ENCODE assay signal across 25 mouse cellular contexts in genomic region chr9:97867013-97867700, GRCm38 (mm10).
A peak's percentile ranks its signal among the peaks of the same experiment; 100 is the strongest.
DNase-seq lines count a peak whose midpoint lies in the region; ATAC-seq and TF ChIP-seq lines count a peak whose summit lies in the region.
"Had no signal": no experiment of that assay in that cellular context is flagged by ENCODE, and none has a peak within 500 bp of the region (broad histone marks: within the 10 kb centered on the region; RNA-seq: fewer than 3 reads in every experiment).

No protein-coding gene starts in this region.

- DNase-seq in frontal cortex, postnatal 25 days (ENCODE audit: low spot score in 2 of 2), result no peak
- no peak for DNase-seq in kidney, postnatal 10 days
- peak; percentile 1 for DNase-seq in MEL (ENCODE audit: low read depth, low spot score)
- peak; percentile 28 for DNase-seq in brain, adult 2 months (ENCODE audit: low read depth, low spot score)
- no peak for DNase-seq in liver, embryonic 11.5 days (ENCODE audit: low spot score)
- no peak for DNase-seq in natural killer cell, adult 2 months (ENCODE audit: low spot score in 2 of 2)
- DNase-seq: adrenal gland, postnatal 10 days; cerebellum, adult 11-12 months; cerebellum, adult 9-11 months; gastrocnemius, postnatal 36 days; kidney, adult 2 months; left cerebral cortex, postnatal 4 days; lung, adult 2 months; lung, postnatal 10 days; midbrain, embryonic 14.5 days; retina, postnatal 1 day; right cerebral cortex, postnatal 14 days had no signal

- no peaks in the 10 kb centered on the region for H3K27me3 ChIP-seq in kidney, embryonic 16.5 days (ENCODE audit: insufficient read depth, low read length)
- H3K27me3 ChIP-seq in MEL (ENCODE audit: control insufficient read depth in 1 of 2, insufficient read depth in 2 of 2, low read length in 2 of 2), result no peaks in the 10 kb centered on the region
- no peaks in the 10 kb centered on the region for H3K27me3 ChIP-seq in liver, embryonic 11.5 days (replicated peaks; ENCODE audit: control insufficient read depth, insufficient read depth, low read length)
- H3K27me3 ChIP-seq: embryonic facial prominence, embryonic 13.5 days; neural tube, embryonic 15.5 days; stomach, embryonic 15.5 days had no signal

- WGBS in kidney, embryonic 16.5 days, result 20% methylated on average over 8 of the region's 8 CpGs
- 74% methylated on average over 8 of the region's 8 CpGs for WGBS in liver, embryonic 11.5 days

- no peak for TF ChIP-seq RAD21 in MEL (IDR thresholded peaks at IDR 0.05; ENCODE audit: low read depth, low read length)

- no peaks in the 10 kb centered on the region for H3K4me1 ChIP-seq in kidney, embryonic 16.5 days (ENCODE audit: insufficient read depth, low read length)
- H3K4me1 ChIP-seq in MEL (ENCODE audit: control insufficient read depth in 1 of 2, insufficient read depth in 2 of 2, low read length in 2 of 2), result no peaks in the 10 kb centered on the region
- H3K4me1 ChIP-seq in liver, embryonic 11.5 days (replicated peaks; ENCODE audit: control insufficient read depth, insufficient read depth, low read length), result no peaks in the 10 kb centered on the region
- H3K4me1 ChIP-seq: embryonic facial prominence, embryonic 13.5 days; stomach, embryonic 15.5 days had no signal

- no peak overlapping the region for H3K4me2 ChIP-seq in kidney, embryonic 16.5 days (replicated peaks; ENCODE audit: low read depth, low read length)
- no peak overlapping the region for H3K4me2 ChIP-seq in liver, embryonic 11.5 days
- H3K4me2 ChIP-seq: embryonic facial prominence, embryonic 13.5 days; neural tube, embryonic 15.5 days; stomach, embryonic 15.5 days had no signal

- TF ChIP-seq EP300 in MEL (IDR thresholded peaks at IDR 0.05; ENCODE audit: low read depth in 1 of 2, low read length in 2 of 2), result no peak

- no peaks in the 10 kb centered on the region for H3K36me3 ChIP-seq in kidney, embryonic 16.5 days (ENCODE audit: insufficient read depth, low read length)
- H3K36me3 ChIP-seq in MEL (ENCODE audit: control insufficient read depth in 1 of 2, insufficient read depth in 2 of 2, low read length in 2 of 2), result no peaks in the 10 kb centered on the region
- no peaks in the 10 kb centered on the region for H3K36me3 ChIP-seq in liver, embryonic 11.5 days (ENCODE audit: control insufficient read depth, insufficient read depth, low read length)
- H3K36me3 ChIP-seq: embryonic facial prominence, embryonic 13.5 days; neural tube, embryonic 15.5 days; stomach, embryonic 15.5 days had no signal

- H3K79me2 ChIP-seq in MEL (ENCODE audit: control insufficient read depth, insufficient read depth, low read length, poor library complexity), result no peaks in the 10 kb centered on the region

- H3K27ac ChIP-seq in kidney, embryonic 16.5 days (ENCODE audit: low read length), result no peak overlapping the region
- no peak overlapping the region for H3K27ac ChIP-seq in MEL (ENCODE audit: control insufficient read depth, low read depth, low read length)
- H3K27ac ChIP-seq in liver, embryonic 11.5 days (ENCODE audit: low read depth, low read length), result no peak overlapping the region
- H3K27ac ChIP-seq: embryonic facial prominence, embryonic 13.5 days; liver, embryonic 14.5 days; neural tube, embryonic 15.5 days; stomach, embryonic 15.5 days had no signal

- no peak for TF ChIP-seq CTCF in MEL (IDR thresholded peaks at IDR 0.05 in 2 of 3, conservative IDR thresholded peaks at IDR 0.05 in 1 of 3; ENCODE audit: control insufficient read depth in 1 of 3, insufficient read depth in 1 of 3, low read depth in 2 of 3, low read length in 3 of 3, poor library complexity in 1 of 3, severe bottlenecking in 1 of 3)

- TF ChIP-seq POLR2A in MEL (IDR thresholded peaks at IDR 0.05; ENCODE audit: control insufficient read depth in 1 of 2, insufficient read depth in 1 of 2, low read depth in 1 of 2, low read length in 2 of 2, poor library complexity in 1 of 2), result no peak

- H3K4me3 ChIP-seq in kidney, embryonic 16.5 days (ENCODE audit: low read length), result no peak overlapping the region
- H3K4me3 ChIP-seq in MEL (ENCODE audit: control insufficient read depth in 1 of 2, insufficient read depth in 1 of 2, low read depth in 2 of 2, low read length in 2 of 2), result no peak overlapping the region
- H3K4me3 ChIP-seq in liver, embryonic 11.5 days (ENCODE audit: low read depth, low read length), result no peak overlapping the region
- H3K4me3 ChIP-seq: embryonic facial prominence, embryonic 13.5 days; neural tube, embryonic 15.5 days; stomach, embryonic 15.5 days had no signal

- no peak overlapping the region for H3K9ac ChIP-seq in kidney, embryonic 16.5 days (replicated peaks; ENCODE audit: low read length)
- no peak overlapping the region for H3K9ac ChIP-seq in MEL (ENCODE audit: control insufficient read depth, low read depth, low read length, poor library complexity, severe bottlenecking)
- no peak overlapping the region for H3K9ac ChIP-seq in liver, embryonic 11.5 days (ENCODE audit: low read depth, low read length)
- H3K9ac ChIP-seq: embryonic facial prominence, embryonic 13.5 days; liver, embryonic 14.5 days; neural tube, embryonic 15.5 days; stomach, embryonic 15.5 days had no signal

- H3K9me3 ChIP-seq in kidney, embryonic 16.5 days (ENCODE audit: low read length), result no peaks in the 10 kb centered on the region
- no peaks in the 10 kb centered on the region for H3K9me3 ChIP-seq in MEL (replicated peaks; ENCODE audit: insufficient read depth, low read length)
- H3K9me3 ChIP-seq in liver, embryonic 11.5 days (ENCODE audit: control insufficient read depth, low read length), result no peaks in the 10 kb centered on the region
- H3K9me3 ChIP-seq: embryonic facial prominence, embryonic 13.5 days; neural tube, embryonic 15.5 days; stomach, embryonic 15.5 days had no signal

- ATAC-seq in frontal cortex, adult (ENCODE audit: low TSS enrichment), result 0 out of 2 replicates have a peak, but pooled peaks have one; percentile 41
- ATAC-seq in kidney, embryonic 16.5 days (ENCODE audit: low FRiP score, low TSS enrichment), result peak; percentile 76; the same call in 1 of the 2 replicates
- no peak for ATAC-seq in liver, embryonic 11.5 days (replicated peaks; ENCODE audit: low FRiP score)
- ATAC-seq: CD4-positive, CD25-positive, alpha-beta regulatory T cell, adult 4 months; hindbrain, embryonic 16.5 days had no signal

TF ChIP-seq in MEL, 35 proteins besides CTCF, POLR2A, EP300 and RAD21:
- no peak for TF ChIP-seq SMC3 (IDR thresholded peaks at IDR 0.05; ENCODE audit: low read depth, low read length)
- no peak for TF ChIP-seq MAZ (IDR thresholded peaks at IDR 0.05; ENCODE audit: low read depth, low read length)

Comparison
In these comparisons a context has a peak if more than half of its experiments do, and no peak if none do; other contexts are left out.
1. DNase-seq: peak in MEL (single experiment) and brain, adult 2 months (single experiment); none in frontal cortex, postnatal 25 days (0 of 2), kidney, postnatal 10 days (single experiment), liver, embryonic 11.5 days (single experiment) and natural killer cell, adult 2 months (0 of 2).